Mouse (Mus musculus): ENCODE results near the gene Fgf22. TPM values are rescaled to one million over a fixed set of nuclear protein-coding genes. Genes with fewer than 3 reads are reported as not detected.

Fgf22 gene
- polyA plus RNA-seq, 1 experiment from 2014 or later: 0.24 TPM

DNA sequence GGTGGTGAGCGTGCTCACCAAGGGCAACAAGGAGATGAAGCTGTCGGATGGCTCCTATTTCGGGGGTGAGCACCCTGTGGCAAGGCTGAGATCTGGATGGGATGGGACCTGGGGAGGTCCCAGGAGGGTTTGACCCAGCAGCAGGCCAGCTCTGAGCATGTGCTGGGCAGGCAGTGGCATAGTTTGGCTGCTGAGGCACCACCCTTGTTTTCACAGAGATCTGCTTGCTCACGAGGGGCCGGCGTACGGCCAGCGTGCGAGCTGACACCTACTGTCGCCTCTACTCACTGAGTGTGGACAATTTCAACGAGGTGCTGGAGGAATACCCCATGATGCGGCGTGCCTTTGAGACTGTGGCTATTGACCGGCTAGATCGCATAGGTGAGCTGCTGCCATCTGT, 21.0 kb upstream of the Fgf22 start:
- Histone ChIP-seq H3K4me1 (replicated peaks) (peaks cover 5% of the 10 kb centered on the region; the same call in 1 of the 2 replicates), H3K9me3 (peaks cover 52% of the 10 kb centered on the region), H3K27me3 (peaks cover 41% of the 10 kb centered on the region), H3K36me3 (peaks cover 62% of the 10 kb centered on the region), H3K9ac (replicated peaks) (no peak overlapping the region), H3K4me2 (no peak overlapping the region), H3K27ac (no peak overlapping the region), H3K4me3 (replicated peaks) (no peak overlapping the region)
- ATAC-seq (ENCODE audit: insufficient number of reproducible peaks, insufficient read depth, low FRiP score, low TSS enrichment, low read depth): no peak
- 95% methylated on average over 15 of the region's 15 CpGs for WGBS

DNA sequence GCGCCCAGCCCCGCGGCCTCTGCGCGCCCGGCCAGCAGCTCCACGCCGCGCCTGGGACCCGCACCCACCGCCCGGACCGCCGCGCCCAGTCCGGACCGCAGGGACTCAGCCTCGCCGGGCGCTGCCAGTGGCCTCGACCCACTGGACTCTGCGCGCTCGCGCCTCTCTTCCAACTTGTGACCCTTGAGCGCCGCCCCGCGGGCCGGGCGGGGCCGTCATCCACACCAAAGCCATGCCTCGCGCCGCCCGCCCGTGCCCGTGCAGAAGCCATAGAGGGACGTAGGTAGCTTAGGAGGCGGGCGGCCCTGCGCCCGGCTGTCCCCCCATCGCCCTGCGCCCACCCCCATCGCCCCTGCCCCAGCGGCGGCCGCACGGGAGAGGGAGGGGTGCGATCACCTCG, 19.5 kb upstream of the Fgf22 start:
- H3K27me3 ChIP-seq: peaks cover 34% of the 10 kb centered on the region
- H3K4me1 ChIP-seq (replicated peaks): peaks cover 5% of the 10 kb centered on the region; the same call in 1 of the 2 replicates
- H3K4me2 ChIP-seq: peak overlapping the region; percentile 30; the same call in 1 of the 2 replicates
- H3K36me3 ChIP-seq: peaks cover 77% of the 10 kb centered on the region
- WGBS: 28% methylated on average over 51 of the region's 52 CpGs
- 0 out of 2 replicates have a peak overlapping the region, but pooled peaks have one; percentile 15 for H3K4me3 ChIP-seq (replicated peaks)
- H3K9ac ChIP-seq (replicated peaks): no peak overlapping the region; the same call in 1 of the 2 replicates
- H3K27ac ChIP-seq: no peak overlapping the region
- peaks cover 67% of the 10 kb centered on the region for H3K9me3 ChIP-seq
- ATAC-seq (ENCODE audit: insufficient number of reproducible peaks, insufficient read depth, low FRiP score, low TSS enrichment, low read depth): no peak

DNA sequence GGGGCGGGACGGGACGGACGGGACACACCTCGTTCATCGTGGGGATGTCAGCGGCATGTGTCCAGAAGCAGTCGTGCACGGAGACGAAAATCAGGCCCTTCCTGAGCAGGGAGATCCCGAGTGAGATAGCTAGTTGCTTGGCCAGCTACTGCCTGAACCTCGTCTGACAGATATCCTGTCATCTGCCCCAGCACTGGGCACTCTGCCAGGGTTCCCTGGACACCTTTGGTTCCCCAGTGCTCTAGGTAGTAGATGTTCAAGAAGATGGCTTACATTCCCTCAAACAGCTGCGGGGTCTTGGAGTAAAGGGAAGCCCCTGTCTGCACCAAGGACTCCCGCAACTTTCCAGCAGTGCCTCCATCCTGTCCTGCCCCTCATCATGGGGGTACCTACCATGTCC, 18.2 kb upstream of the Fgf22 start:
- no peak overlapping the region for H3K9ac ChIP-seq (replicated peaks)
- peaks cover 72% of the 10 kb centered on the region for H3K9me3 ChIP-seq
- H3K36me3 ChIP-seq: peaks cover 91% of the 10 kb centered on the region
- no peak for ATAC-seq (ENCODE audit: insufficient number of reproducible peaks, insufficient read depth, low FRiP score, low TSS enrichment, low read depth)
- H3K27ac ChIP-seq: no peak overlapping the region
- H3K27me3 ChIP-seq: peaks cover 34% of the 10 kb centered on the region
- H3K4me2 ChIP-seq: no peak overlapping the region
- peaks cover 5% of the 10 kb centered on the region; the same call in 1 of the 2 replicates for H3K4me1 ChIP-seq (replicated peaks)
- 91% methylated on average over 14 of the region's 14 CpGs for WGBS
- no peak overlapping the region for H3K4me3 ChIP-seq (replicated peaks)

DNA sequence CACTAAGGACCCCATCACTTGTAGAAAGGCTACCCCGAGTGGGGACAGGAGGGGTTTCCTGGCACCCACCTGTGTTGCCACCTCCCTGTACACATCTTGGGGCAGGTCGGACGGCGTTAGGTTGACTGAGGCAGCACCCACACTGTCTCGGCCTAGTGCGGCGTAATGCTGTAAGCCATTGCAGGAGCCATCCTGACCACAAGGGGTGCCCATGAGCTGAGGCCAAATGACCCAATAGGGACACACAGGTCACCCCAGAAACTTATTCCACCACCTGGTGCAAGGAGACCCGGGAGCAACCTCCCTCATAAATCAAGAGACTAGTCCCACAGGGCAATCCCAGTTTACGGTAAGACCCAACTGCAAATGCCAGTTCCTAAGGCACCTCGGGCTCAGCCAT, 16.6 kb upstream of the Fgf22 start:
- 90% methylated on average over 10 of the region's 10 CpGs for WGBS
- Histone ChIP-seq H3K36me3 (peaks cover 99% of the 10 kb centered on the region), H3K27me3 (peaks cover 34% of the 10 kb centered on the region), H3K4me2 (no peak overlapping the region), H3K4me1 (replicated peaks) (peaks cover 5% of the 10 kb centered on the region; the same call in 1 of the 2 replicates), H3K4me3 (replicated peaks) (no peak overlapping the region), H3K9ac (replicated peaks) (no peak overlapping the region), H3K9me3 (peaks cover 68% of the 10 kb centered on the region), H3K27ac (no peak overlapping the region)
- ATAC-seq (ENCODE audit: insufficient number of reproducible peaks, insufficient read depth, low FRiP score, low TSS enrichment, low read depth): no peak

DNA sequence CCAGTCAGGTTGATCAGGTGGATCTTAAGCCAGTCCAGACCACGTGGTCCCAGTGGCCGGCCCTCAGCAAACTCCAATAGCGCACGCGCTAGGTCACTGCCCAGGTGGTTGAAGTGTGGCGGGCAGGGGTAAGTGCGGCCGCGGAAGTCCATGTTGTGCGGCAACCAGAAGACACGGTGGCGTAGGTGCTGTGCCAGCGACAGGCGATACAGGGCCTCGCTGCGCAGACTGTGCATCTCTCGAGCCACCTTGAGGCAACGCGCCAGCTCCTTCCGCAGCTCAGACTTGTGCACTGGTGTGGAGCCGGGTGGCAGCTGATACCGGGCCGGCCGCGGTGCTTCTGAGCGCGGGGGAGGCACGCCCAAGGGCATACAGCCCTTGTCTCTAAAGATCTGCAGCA, 15.6 kb upstream of the Fgf22 start:
- peaks cover 64% of the 10 kb centered on the region for H3K9me3 ChIP-seq
- peaks cover 5% of the 10 kb centered on the region; the same call in 1 of the 2 replicates for H3K4me1 ChIP-seq (replicated peaks)
- H3K36me3 ChIP-seq: peaks cover 99% of the 10 kb centered on the region
- H3K9ac ChIP-seq (replicated peaks): no peak overlapping the region
- H3K27me3 ChIP-seq: peaks cover 34% of the 10 kb centered on the region
- 96% methylated on average over 28 of the region's 28 CpGs for WGBS
- no peak overlapping the region for H3K4me2 ChIP-seq
- no peak overlapping the region for H3K27ac ChIP-seq
- no peak for ATAC-seq (ENCODE audit: insufficient number of reproducible peaks, insufficient read depth, low FRiP score, low TSS enrichment, low read depth)
- no peak overlapping the region for H3K4me3 ChIP-seq (replicated peaks)

DNA sequence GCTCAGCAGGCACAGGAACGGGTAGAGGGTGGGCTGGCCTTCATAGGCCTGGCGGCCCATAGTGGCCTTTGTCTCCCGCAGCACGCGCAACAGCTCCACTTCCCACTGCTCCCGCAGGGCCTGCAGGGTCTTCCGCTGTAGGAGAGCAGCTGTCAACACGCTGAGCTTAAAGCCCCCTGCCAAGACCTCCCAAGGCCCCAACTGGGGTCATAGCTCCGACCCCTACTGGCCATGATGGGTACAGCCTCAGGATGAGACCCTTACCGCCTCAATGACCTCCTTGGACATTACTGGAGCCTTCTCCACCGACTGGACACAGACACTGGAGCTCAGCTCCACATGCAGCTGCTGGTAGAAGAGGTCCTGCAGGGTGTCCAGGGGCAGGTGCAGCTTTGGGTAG, 14.0 kb upstream of the Fgf22 start:
- peaks cover 54% of the 10 kb centered on the region for H3K9me3 ChIP-seq
- no peak for ATAC-seq (ENCODE audit: insufficient number of reproducible peaks, insufficient read depth, low FRiP score, low TSS enrichment, low read depth)
- H3K27me3 ChIP-seq: peaks cover 18% of the 10 kb centered on the region

DNA sequence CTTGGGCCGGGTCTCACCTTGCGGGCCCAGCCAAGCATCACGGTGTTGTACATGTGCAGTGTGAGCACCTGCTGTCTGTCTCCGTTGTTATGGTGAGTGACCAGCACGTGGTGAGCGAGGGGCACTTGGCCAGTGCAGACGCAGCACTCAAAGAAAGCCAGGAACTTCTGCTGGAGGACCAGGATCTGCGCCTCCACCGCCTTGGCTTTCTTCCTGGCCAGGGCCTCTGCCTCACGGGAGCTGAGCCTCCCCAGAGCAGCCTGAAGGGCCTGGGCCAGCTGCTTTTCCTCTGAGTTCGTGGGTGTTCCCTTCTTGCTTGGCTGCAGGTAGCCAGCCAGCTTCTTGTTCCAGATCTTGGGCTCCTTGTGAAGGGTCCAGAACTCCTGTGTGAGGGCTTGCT, 11.7 kb upstream of the Fgf22 start:
- Histone ChIP-seq H3K27ac (no peak overlapping the region), H3K4me2 (no peak overlapping the region), H3K9me3 (peaks cover 31% of the 10 kb centered on the region), H3K27me3 (no peaks in the 10 kb centered on the region), H3K9ac (replicated peaks) (no peak overlapping the region), H3K4me3 (replicated peaks) (no peak overlapping the region), H3K36me3 (peaks cover 63% of the 10 kb centered on the region), H3K4me1 (replicated peaks) (peaks cover 6% of the 10 kb centered on the region)
- ATAC-seq (ENCODE audit: insufficient number of reproducible peaks, insufficient read depth, low FRiP score, low TSS enrichment, low read depth): no peak
- 93% methylated on average over 11 of the region's 11 CpGs for WGBS

More for the DNA sequence above, 14.0 kb upstream of the Fgf22 start:
- Histone ChIP-seq H3K27ac (no peak overlapping the region), H3K36me3 (peaks cover 86% of the 10 kb centered on the region), H3K4me2 (no peak overlapping the region), H3K9ac (replicated peaks) (no peak overlapping the region), H3K4me3 (replicated peaks) (no peak overlapping the region), H3K4me1 (replicated peaks) (peaks cover 6% of the 10 kb centered on the region)
- 77% methylated on average over 11 of the region's 11 CpGs for WGBS

DNA sequence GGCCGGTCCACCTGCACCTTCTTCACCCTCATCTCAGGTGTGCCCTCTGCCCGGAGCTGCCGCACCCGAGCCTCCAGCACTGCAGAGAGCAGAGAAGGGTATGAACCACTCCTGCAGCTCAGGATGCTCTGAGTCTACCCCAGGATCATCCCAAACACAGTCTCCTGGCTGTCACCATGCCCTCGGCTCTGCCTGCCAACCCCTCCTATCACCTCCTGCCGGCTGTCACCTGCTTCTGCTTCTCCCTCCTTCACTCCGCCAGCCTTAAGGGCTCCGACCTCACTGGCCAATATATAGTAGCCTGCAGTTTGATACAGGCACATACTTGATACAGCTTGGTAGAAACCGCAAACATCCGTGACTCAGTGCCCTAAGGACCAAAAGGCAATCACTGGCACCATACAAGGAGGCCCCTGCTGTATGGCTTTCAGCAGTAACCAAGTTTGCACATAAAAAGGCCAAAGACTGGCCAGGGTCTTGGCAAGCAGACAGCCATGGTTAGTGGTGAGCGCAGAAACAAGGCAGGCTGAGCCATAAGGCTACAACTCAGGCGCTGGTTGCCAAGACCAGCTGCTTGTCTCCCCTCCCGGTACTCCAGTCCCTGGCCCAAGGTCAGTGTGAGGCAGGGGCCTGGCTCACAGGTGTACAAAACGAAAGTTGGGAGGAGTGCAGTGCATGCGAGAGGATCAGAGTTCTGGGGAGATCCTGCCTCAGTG, 11.1 kb upstream of the Fgf22 start:
- Histone ChIP-seq H3K4me3 (replicated peaks) (no peak overlapping the region), H3K27ac (no peak overlapping the region), H3K27me3 (no peaks in the 10 kb centered on the region), H3K4me2 (no peak overlapping the region), H3K36me3 (peaks cover 57% of the 10 kb centered on the region), H3K4me1 (replicated peaks) (peaks cover 6% of the 10 kb centered on the region), H3K9ac (replicated peaks) (no peak overlapping the region), H3K9me3 (peaks cover 24% of the 10 kb centered on the region)
- 93% methylated on average over 15 of the region's 15 CpGs for WGBS
- no peak for ATAC-seq (ENCODE audit: insufficient number of reproducible peaks, insufficient read depth, low FRiP score, low TSS enrichment, low read depth)

DNA sequence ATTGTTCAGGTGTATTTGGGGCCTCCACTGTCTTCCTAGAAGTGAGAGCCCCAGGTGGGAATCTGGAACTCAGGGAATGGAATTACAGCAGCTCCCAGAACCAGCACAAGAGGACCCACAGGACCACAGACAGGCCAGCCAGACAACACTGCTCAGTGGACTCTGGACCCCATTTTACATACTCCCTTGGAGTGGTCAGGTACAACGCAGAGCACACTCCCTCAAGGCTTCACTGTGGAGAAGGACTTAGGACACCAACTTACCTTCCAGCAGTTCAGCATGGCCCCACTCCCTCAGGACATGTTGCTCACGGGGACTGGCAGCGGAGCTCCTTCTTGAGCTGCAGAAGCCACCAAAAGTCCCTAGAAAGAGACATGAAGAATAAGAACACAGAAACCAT, 9.5 kb upstream of the Fgf22 start:
- no peak overlapping the region for H3K9ac ChIP-seq (replicated peaks)
- peaks cover 41% of the 10 kb centered on the region for H3K36me3 ChIP-seq
- H3K4me2 ChIP-seq: peak overlapping the region; percentile 58
- H3K4me3 ChIP-seq (replicated peaks): peak overlapping the region; percentile 56
- ATAC-seq (ENCODE audit: insufficient number of reproducible peaks, insufficient read depth, low FRiP score, low TSS enrichment, low read depth): no peak
- peaks cover 8% of the 10 kb centered on the region for H3K9me3 ChIP-seq
- peaks cover 6% of the 10 kb centered on the region for H3K4me1 ChIP-seq (replicated peaks)
- 88% methylated on average over 3 of the region's 3 CpGs for WGBS
- H3K27me3 ChIP-seq: no peaks in the 10 kb centered on the region
- no peak overlapping the region for H3K27ac ChIP-seq

DNA sequence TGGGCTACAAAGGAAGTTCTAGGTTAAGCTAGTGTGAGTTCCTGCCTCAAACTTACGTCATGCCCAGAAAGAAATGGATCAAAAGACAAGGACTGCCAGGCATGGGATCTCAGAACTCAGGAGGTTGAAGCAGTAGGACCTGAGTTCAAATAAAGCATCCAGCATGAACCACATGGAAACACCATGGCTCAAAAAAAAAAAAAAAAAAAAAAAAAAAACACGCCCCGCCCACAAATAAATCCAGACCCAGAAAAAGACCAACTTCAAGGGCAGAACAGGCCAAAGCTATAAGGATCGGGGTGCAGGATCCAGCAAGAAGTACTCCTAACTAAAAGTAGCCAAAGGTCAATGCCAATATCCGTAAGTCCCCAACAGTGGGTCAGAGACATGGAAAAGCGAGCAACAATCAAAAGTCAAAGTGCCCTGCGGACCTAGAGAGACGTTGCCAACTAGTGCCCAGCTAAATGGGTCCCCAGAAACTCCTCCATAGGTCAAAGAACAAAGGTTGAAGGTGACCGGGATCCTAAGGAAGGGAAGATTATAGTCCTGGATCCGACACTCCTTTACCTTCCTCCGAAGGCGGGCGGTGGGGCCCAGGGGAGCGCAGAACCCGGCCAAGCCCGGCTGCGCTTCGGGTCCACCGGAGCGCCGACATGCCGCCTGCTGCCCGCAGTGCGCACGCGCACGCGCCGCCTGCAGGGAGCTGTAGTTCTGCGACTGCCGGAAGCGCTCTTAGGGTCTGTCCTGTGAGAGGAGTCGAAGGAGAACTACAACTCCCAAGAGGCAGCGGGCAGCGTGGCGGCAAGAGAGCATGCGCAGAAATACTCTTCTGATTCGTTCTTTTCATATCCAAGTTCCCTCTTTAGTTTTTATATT, 8.7 kb upstream of the Fgf22 start, which contains the start of gene Polrmt:
TSS of gene Polrmt (minus strand) at position 684 of the 876 bp plus-strand sequence.
- peak; percentile 92 for ATAC-seq (ENCODE audit: insufficient number of reproducible peaks, insufficient read depth, low FRiP score, low TSS enrichment, low read depth)
- Histone ChIP-seq H3K9me3 (0 out of 2 replicates have a peak, but pooled peaks cover 1% of the 10 kb centered on the region), H3K4me2 (peak within 1 kb of the TSS; percentile 58), H3K27ac (no peak within 1 kb of the TSS), H3K36me3 (peaks cover 34% of the 10 kb centered on the region), H3K4me1 (replicated peaks) (peaks cover 6% of the 10 kb centered on the region), H3K4me3 (replicated peaks) (peak within 1 kb of the TSS; percentile 56), H3K9ac (replicated peaks) (peak within 1 kb of the TSS; percentile 56), H3K27me3 (no peaks in the 10 kb centered on the region)
- 3% methylated on average over 38 of the region's 38 CpGs for WGBS

DNA sequence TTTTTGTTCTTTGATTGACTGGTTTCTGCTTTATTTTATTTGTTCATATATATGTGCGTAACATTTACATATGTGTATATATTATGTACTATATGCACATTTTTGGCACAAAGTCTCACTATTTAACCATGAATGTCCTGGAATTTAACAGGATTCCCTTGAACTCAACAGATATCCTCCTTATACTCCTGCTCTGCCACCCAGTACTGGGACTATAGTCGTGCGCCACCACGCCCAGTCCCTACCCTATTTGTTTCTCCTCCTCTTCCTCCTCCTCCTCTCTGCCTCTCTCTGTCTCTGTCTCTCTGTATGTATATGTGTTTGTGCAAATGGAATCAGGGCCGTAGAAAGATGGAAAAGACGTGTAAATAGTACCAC, 8.1 kb upstream of the Fgf22 start:
- peak overlapping the region; percentile 56 for H3K4me3 ChIP-seq (replicated peaks)
- H3K9me3 ChIP-seq: no peaks in the 10 kb centered on the region
- no peak overlapping the region for H3K27ac ChIP-seq
- H3K4me1 ChIP-seq (replicated peaks): peaks cover 6% of the 10 kb centered on the region
- WGBS: 25% methylated on average over 6 of the region's 6 CpGs
- no peaks in the 10 kb centered on the region for H3K27me3 ChIP-seq
- H3K36me3 ChIP-seq: peaks cover 27% of the 10 kb centered on the region
- no peak overlapping the region for H3K9ac ChIP-seq (replicated peaks)
- peak; percentile 35; the same call in 1 of the 2 replicates for ATAC-seq (ENCODE audit: insufficient number of reproducible peaks, insufficient read depth, low FRiP score, low TSS enrichment, low read depth)
- peak overlapping the region; percentile 58 for H3K4me2 ChIP-seq

Data from limb, embryonic 12.5 days (tissue).